Mouse (Mus musculus): ENCODE measurements around the gene Rrp8. TPM values are rescaled to one million over a fixed set of nuclear protein-coding genes. Genes with fewer than 3 reads are reported as not detected.

Rrp8 gene
- polyA plus RNA-seq, 1 experiment from 2014 or later, result 34.4 TPM

Other genes starting within 250 kb of the Rrp8 start
- 29.0 and 29.4 TPM in 2 replicates for gene Smpd1, start 183.0 kb downstream of the Rrp8 start, polyA plus RNA-seq (2015; fragmentation: Nextera tagmentation; extraction: Ambion mirVana)
- gene Apbb1, start 155.7 kb downstream of the Rrp8 start, polyA plus RNA-seq (2015; fragmentation: Nextera tagmentation; extraction: Ambion mirVana), result 36.6 and 37.8 TPM in 2 replicates
- 3.8 and 4.8 TPM in 2 replicates for gene Hpx, start 137.2 kb downstream of the Rrp8 start, polyA plus RNA-seq (2015; fragmentation: Nextera tagmentation; extraction: Ambion mirVana)
- gene Trim3, start 103.8 kb downstream of the Rrp8 start, polyA plus RNA-seq (2015; fragmentation: Nextera tagmentation; extraction: Ambion mirVana), result 21.4 and 24.7 TPM in 2 replicates
- 203 and 227 TPM in 2 replicates for gene Timm10b, start 97.3 kb downstream of the Rrp8 start, polyA plus RNA-seq (2015; fragmentation: Nextera tagmentation; extraction: Ambion mirVana)
- 66.0 and 72.7 TPM in 2 replicates for gene Arfip2, start 97.0 kb downstream of the Rrp8 start, polyA plus RNA-seq (2015; fragmentation: Nextera tagmentation; extraction: Ambion mirVana)
- gene Gm45799, start 96.8 kb downstream of the Rrp8 start, polyA plus RNA-seq (2015; fragmentation: Nextera tagmentation; extraction: Ambion mirVana), result 16.2 and 39.5 TPM in 2 replicates
- 0.44 and 0.80 TPM in 2 replicates for gene Dnhd1, start 86.6 kb downstream of the Rrp8 start, polyA plus RNA-seq (2015; fragmentation: Nextera tagmentation; extraction: Ambion mirVana)
- gene Ilk, start 793 bp downstream of the Rrp8 start, polyA plus RNA-seq (2015; fragmentation: Nextera tagmentation; extraction: Ambion mirVana), result 313 and 320 TPM in 2 replicates
- 134 and 140 TPM in 2 replicates for gene Taf10, start 7.0 kb upstream of the Rrp8 start, polyA plus RNA-seq (2015; fragmentation: Nextera tagmentation; extraction: Ambion mirVana)
- gene Tpp1, start 14.8 kb upstream of the Rrp8 start, polyA plus RNA-seq (2015; fragmentation: Nextera tagmentation; extraction: Ambion mirVana), result 109 TPM in 2 replicates
- gene Dchs1, start 50.3 kb upstream of the Rrp8 start, polyA plus RNA-seq (2015; fragmentation: Nextera tagmentation; extraction: Ambion mirVana), result 8.2 and 8.3 TPM in 2 replicates
- gene Mrpl17, start 73.7 kb upstream of the Rrp8 start, polyA plus RNA-seq (2015; fragmentation: Nextera tagmentation; extraction: Ambion mirVana), result 372 and 398 TPM in 2 replicates
- gene Gm4070, start 216.6 kb upstream of the Rrp8 start, polyA plus RNA-seq (2015; fragmentation: Nextera tagmentation; extraction: Ambion mirVana), result 0.71 and 0.89 TPM in 2 replicates

Data from intestine, embryonic 15.5 days (tissue).